Mouse (Mus musculus) lung, postnatal 10 days (tissue): ENCODE measurements around the gene Pogk.

Experiments used
- DNase-seq: peaks from one replicate; pipeline ENCODE4 v3.0.0; 2021

Gene Pogk

GRCm38 (mm10) chr1:166379013-166379629 is 30.5 kb downstream of the Pogk start, which contains the start of gene Tada1:
Tada1 (plus strand) TSS chr1:166379097.
- DNase-seq: peak; percentile 95

GRCm38 (mm10) chr1:166378431-166379012 is 31.1 kb downstream of the Pogk start:
- DNase-seq: no peak

- DNase-seq: no peak
Measured at GRCm38 (mm10) chr1:166377171-166377570, 32.5 kb downstream of the Pogk start.

DNA sequence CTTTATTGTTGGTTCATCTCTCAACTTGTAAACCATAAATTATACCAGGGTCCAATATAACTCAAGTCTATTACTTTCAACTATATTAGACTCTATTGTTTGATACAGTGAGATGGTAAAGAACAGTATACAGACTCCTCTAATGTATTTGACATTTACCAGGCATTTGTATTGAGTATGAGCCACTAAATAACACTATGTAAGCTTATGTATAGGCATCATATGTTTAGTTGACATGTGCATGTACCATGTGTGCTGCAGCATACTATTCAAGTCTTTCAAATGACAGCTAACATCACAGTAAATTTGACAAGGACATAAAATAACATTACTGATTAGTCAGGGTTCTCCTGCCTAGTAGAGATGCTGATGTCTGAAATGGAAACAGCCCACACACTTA is 46.5 kb downstream of the Pogk start:
- DNase-seq: no peak

DNA sequence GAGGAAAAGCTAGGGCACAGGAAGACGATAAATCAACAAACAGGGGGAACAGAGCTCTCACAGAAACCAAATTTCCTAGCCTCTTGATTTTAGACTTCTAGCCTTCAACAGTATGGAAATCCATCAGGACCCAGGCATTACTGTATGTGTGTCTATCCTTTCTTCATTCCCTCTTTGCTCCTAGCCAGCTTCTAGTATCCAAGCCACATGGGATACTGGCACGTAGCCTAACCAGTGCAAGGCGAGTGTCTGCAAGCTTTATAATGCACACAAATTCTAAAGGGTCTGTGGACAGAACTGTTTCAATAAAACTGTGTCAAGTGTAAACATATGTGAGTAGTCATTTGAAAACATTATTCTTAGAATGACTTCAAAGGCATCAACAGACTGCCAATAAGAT is 47.0 kb downstream of the Pogk start:
- DNase-seq: peak; percentile 7

DNA sequence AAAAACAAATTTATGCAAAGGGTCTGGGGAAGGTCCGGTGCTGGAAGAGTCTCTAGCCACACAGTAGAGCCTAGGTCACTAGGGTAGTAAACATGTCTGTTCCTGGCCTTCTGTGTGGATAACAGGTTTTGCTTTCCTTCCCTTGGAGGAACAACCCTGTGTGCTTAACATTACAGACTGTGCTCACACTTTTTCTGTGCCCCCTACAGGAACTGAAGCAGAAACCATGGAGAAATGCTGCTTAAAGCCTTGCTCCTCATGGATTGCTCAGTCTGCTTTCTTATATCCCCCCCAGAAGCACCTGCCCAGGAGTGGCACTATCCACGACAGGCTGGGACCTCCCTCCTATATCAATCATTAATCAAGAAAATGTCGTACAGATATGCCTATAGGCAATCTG is 47.8 kb downstream of the Pogk start:
- DNase-seq: no peak

GRCm38 (mm10) chr1:166360896-166361295 is 48.8 kb downstream of the Pogk start:
- no peak for DNase-seq

GRCm38 (mm10) chr1:166360157-166360855 is 49.4 kb downstream of the Pogk start:
- peak; percentile 88 for DNase-seq

DNA sequence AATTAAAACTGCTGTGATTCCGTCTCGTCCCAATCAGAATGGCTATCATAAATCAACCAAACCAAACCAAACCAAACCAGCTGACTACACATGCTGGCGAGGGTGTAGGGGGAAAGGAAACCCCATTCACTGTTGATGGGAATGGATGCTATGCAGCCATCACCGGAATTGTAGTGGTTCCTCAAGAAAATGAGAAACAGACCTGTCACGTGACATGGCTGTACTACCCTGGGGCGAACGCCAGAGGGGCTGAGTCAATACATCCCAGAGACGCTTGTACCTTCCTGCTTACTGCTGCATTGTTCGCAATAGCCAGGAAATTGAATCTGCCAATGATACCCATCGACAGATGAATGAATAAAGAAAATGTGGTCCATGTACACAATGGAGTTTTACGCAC is 59.9 kb downstream of the Pogk start:
- no peak for DNase-seq

DNA sequence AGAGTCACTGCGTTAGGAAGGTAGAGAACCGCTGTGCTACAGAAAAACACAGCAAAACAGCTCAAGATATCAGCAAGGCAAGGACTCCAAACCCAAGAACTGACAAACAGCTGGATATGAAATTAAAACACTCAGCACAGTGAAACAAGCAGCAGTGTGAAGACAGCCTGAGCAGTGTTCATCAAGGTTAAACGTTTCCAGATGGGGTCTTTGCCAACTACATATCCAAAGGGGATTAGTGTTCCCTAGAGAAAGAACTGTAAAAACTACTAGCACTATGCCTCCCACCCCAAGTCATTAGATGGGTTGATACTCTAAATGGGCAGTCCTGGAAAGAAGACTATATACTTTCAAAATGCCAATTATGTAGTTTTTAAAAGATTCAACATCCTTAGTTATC is 60.3 kb downstream of the Pogk start:
- DNase-seq: no peak

- no peak for DNase-seq
Measured at GRCm38 (mm10) chr1:166346906-166347305, 62.8 kb downstream of the Pogk start.

- no peak for DNase-seq
Measured at GRCm38 (mm10) chr1:166345602-166346001, 64.1 kb downstream of the Pogk start.

- no peak for DNase-seq
Measured at GRCm38 (mm10) chr1:166344300-166345077, 65.2 kb downstream of the Pogk start.

DNA sequence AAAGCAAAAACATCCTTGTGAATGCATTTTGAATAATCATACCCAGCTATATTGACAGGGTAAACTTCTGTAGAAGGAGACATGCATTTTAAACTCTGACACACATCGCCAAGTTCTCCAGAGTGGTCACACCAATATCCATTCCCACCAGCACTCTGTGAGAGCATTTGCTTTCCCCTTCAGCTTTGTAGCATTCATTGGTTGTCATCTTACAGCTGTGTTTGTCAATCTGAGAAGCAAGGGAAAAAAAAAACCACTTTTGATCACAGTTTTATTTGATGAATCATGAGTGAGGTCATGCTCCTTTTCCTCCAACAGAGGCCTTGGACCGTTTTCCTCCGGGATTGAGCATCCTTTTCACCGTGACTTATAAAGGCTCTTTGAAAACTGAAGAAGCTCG is 66.1 kb downstream of the Pogk start:
- DNase-seq: no peak

DNA sequence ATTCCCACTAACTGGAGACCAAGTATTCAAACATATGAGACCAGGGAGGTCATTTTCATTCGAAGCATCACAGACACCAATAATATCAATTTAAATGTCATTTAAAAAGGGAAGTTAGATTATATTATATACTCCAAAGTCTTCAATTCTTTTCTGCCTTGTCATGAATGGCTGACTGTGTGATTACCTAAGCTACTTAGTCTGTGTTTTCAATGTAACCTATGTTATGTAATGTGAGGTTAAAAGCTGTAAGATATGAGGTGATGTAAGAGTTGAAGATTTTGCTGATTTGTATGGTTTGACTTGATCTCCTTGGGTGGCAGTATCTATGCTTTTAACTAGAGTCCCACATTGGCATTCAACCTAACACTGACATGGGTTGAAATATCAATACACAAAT is 67.1 kb downstream of the Pogk start:
- no peak for DNase-seq

DNA sequence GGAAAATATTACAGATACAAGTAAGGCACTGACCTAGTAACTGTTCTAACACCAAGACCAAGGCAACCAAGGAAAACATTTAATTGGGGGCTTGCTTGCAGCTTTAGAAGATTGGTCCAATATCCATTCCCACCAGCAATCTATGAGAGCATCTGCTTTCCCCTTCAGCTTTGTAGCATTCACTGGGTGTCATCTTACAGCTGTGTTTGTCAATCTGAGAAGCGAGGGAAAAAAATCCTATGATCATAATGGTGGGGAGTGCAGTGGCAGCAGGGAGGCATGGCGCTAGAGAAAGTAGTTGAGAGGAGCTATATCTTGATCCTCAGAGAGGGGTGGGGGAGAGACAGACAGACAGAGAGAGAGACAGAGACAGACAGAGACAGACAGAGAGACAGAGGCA is 67.6 kb downstream of the Pogk start:
- DNase-seq: no peak

DNA sequence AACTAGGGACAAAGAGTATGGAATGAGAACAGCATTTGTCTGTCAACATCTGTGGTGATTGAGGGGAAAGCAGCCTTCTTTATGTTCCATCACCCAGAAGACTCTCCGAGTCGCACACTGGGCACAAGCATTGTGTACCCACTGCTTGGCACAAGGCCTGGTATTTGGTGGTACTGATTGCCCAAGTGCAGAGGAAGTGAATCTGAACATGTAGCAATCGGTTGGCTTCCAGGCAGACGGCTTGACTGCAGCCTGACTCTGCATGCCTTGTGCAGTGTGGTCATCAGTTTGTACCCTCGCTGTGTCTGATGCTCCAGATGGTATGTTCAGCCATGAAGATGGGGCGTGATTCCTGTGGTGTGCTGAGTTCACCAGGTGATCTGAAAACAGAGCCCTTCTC is 70.6 kb downstream of the Pogk start:
- DNase-seq: peak; percentile 18
